Mouse (Mus musculus) E14TG2a.4 (cell line): ENCODE results near the gene Vamp5.

Source experiments
- CTCF ChIP-seq: conservative IDR thresholded peaks from 2 replicates; pipeline ENCODE4 v1.5.1; 2014; ENCODE audit warnings: low read length
- POU5F1 ChIP-seq: IDR thresholded peaks from 2 replicates; pipeline ENCODE4 v1.6.1; 2014; ENCODE audit warnings: low read length, borderline replicate concordance

GRCm38 (mm10) chr6:72389471-72389940 lies 9.2 kb upstream of the Vamp5 start:
- no peak for TF ChIP-seq CTCF
- TF ChIP-seq POU5F1: no peak
